Mouse (Mus musculus) embryonic facial prominence, embryonic 12.5 days (tissue): ENCODE data around the gene Sema3b. TPM values are rescaled to one million over a fixed set of nuclear protein-coding genes. Genes with fewer than 3 reads are reported as not detected.

Experiments used
- ATAC-seq: fragments of 200-750 bp; cut with Nextera tagmentation; 2 replicates; pipeline ENCODE4 v1.8.0; 2017; ENCODE audit not compliant: insufficient number of reproducible peaks, insufficient read depth, low FRiP score, low TSS enrichment
- H3K27ac ChIP-seq: fragments of 300-500 bp; sonication (generic); 2 replicates; pipeline ENCODE4 v1.5.1; 2016; ENCODE audit warnings: mild to moderate bottlenecking
- H3K27me3 ChIP-seq: fragments of 300-500 bp; sonication (generic); 2 replicates; pipeline ENCODE4 v1.6.1; 2016; ENCODE audit warnings: mild to moderate bottlenecking, moderate library complexity
- H3K36me3 ChIP-seq: fragments of 300-500 bp; sonication (generic); 2 replicates; pipeline ENCODE4 v1.6.1; 2016; ENCODE audit warnings: mild to moderate bottlenecking
- H3K4me1 ChIP-seq: fragments of 300-500 bp; sonication (generic); 2 replicates; pipeline ENCODE4 v1.6.1; 2016
- H3K4me2 ChIP-seq: fragments of 300-500 bp; sonication (generic); replicated peaks from 2 replicates; pipeline ENCODE4 v1.6.1; 2016; ENCODE audit warnings: mild to moderate bottlenecking, moderate library complexity
- H3K4me3 ChIP-seq: fragments of 300-500 bp; sonication (generic); 2 replicates; pipeline ENCODE4 v1.5.1; 2016; ENCODE audit warnings: mild to moderate bottlenecking
- H3K9ac ChIP-seq: fragments of 300-500 bp; sonication (generic); 2 replicates; pipeline ENCODE4 v1.6.1; 2016; ENCODE audit warnings: mild to moderate bottlenecking, moderate library complexity
- H3K9me3 ChIP-seq: fragments of 300-500 bp; sonication (generic); 2 replicates; pipeline ENCODE4 v1.6.1; 2016; ENCODE audit warnings: mild to moderate bottlenecking, moderate library complexity
- WGBS: fragments of 180-500 bp; shearing (Covaris S2); methylation state at CpG from one replicate; pipeline ENCODE4 v1.1.7; 2016; 5-methylcytosine and 5-hydroxymethylcytosine counted together
- polyA plus RNA-seq: library from polyadenylated mRNA; unstranded; fragments of >200 nt; fragmentation: Nextera tagmentation; extraction: Ambion mirVana; gene quantifications from 2 replicates; pipeline ENCODE4 v1.2.1, GENCODE M21; 2016

The Sema3b gene
- polyA plus RNA-seq, 1 experiment from 2014 or later: 6.9 TPM

DNA sequence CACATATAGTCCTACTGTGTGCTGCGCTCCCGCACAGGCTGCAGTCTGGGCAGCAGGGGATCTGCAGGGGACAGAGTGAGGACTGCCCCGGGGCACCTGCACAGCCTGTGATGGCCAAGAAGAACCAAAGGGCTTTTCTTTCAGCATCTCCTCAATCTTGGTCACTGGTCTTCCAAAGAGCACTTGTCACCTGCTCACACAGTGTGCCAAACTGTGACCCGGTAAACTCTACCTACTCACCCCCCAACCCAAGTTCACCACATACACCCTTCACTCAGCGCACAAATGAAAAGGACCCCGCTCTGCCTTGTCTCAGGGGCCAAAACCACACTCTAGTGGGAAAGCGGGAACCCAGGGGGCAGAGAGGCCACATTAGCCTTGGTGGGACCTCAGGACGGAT is 22.8 kb upstream of the Sema3b start:
- Histone ChIP-seq H3K36me3 (peaks cover 7% of the 10 kb centered on the region; the same call in 1 of the 2 replicates), H3K4me1 (peaks cover 84% of the 10 kb centered on the region), H3K4me3 (0 out of 2 replicates have a peak overlapping the region, but pooled peaks have one; percentile 81), H3K9me3 (no peaks in the 10 kb centered on the region), H3K9ac (no peak overlapping the region), H3K27ac (peak overlapping the region; percentile 90), H3K27me3 (no peaks in the 10 kb centered on the region), H3K4me2 (peak overlapping the region; percentile 95; the same call in 1 of the 2 replicates)
- ATAC-seq: no peak
- WGBS: 88% methylated on average over 8 of the region's 8 CpGs

DNA sequence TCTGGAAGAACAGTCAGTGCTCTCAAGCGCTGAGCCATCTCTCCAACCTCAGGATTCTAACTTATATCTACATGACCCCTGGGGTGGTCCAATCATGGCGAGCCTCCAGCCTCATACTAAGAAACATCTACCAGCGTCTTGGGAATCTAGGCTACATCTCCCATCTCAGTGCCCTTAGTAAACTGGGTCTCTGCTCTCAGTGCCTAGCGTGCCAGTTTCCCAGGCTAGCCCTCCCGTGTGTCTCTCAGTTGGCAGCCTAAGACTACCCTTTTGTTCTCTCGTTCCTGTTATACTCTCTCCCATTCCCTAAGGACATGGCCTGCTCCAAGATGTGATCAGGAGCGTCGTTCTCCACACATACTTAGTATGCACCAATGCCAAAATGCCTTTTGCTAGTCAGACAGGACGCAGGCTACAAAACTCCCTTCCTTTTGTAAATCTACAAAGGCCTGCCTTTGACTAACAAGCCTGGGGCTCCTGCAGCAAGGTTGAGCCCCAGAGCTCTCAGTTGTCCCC is 22.3 kb upstream of the Sema3b start:
- peaks cover 7% of the 10 kb centered on the region; the same call in 1 of the 2 replicates for H3K36me3 ChIP-seq
- 58% methylated on average over 9 of the region's 9 CpGs for WGBS
- ATAC-seq: no peak

GRCm38 (mm10) chr9:107630576-107630975 is 21.5 kb upstream of the Sema3b start:
- Histone ChIP-seq H3K27ac (peak overlapping the region; percentile 94), H3K36me3 (peaks cover 8% of the 10 kb centered on the region), H3K27me3 (no peaks in the 10 kb centered on the region), H3K9ac (0 out of 2 replicates have a peak overlapping the region, but pooled peaks have one; percentile 34), H3K4me3 (0 out of 2 replicates have a peak overlapping the region, but pooled peaks have one; percentile 7), H3K9me3 (no peaks in the 10 kb centered on the region), H3K4me1 (peaks cover 83% of the 10 kb centered on the region), H3K4me2 (peak overlapping the region; percentile 45)
- no peak for ATAC-seq
- WGBS: 3% methylated on average over 4 of the region's 4 CpGs

More for the DNA sequence above, 22.3 kb upstream of the Sema3b start:
- Histone ChIP-seq H3K4me1 (peaks cover 85% of the 10 kb centered on the region), H3K27me3 (no peaks in the 10 kb centered on the region), H3K9me3 (no peaks in the 10 kb centered on the region), H3K9ac (no peak overlapping the region), H3K27ac (peak overlapping the region; percentile 94), H3K4me2 (0 out of 2 replicates have a peak overlapping the region, but pooled peaks have one; percentile 95), H3K4me3 (no peak overlapping the region)

DNA sequence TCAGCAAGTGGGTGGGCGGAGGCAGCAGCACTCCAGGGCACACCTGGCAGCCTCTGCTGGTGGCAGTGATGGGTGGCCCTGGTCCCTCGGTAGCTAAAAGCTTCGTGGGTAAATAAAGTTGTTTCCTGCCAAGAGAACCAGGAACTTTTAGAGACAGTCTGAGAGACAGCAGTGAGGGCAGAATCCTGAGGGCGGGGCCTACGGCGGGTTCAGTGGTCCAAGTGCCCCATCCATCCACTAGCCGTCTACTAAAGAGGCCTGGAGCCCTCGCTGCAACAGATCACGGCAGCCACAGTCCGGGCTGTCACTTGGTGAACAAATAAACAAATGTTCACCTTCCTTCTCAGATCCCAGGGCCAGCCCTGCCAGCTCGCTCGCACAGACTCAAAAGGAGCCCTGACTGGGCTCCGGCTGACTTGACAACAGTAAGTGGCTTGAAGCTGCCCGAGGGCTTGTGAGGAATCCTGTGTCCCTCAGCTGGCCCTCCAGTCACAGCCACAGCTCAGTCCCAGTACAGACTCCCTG is 20.9 kb upstream of the Sema3b start:
- Histone ChIP-seq H3K4me2 (peak overlapping the region; percentile 45), H3K27me3 (no peaks in the 10 kb centered on the region), H3K4me1 (peaks cover 82% of the 10 kb centered on the region), H3K36me3 (peaks cover 14% of the 10 kb centered on the region), H3K27ac (peak overlapping the region; percentile 94), H3K9ac (peak overlapping the region; percentile 34; the same call in 1 of the 2 replicates), H3K4me3 (peak overlapping the region; percentile 7; the same call in 1 of the 2 replicates), H3K9me3 (no peaks in the 10 kb centered on the region)
- no peak for ATAC-seq
- 12% methylated on average over 14 of the region's 14 CpGs for WGBS

DNA sequence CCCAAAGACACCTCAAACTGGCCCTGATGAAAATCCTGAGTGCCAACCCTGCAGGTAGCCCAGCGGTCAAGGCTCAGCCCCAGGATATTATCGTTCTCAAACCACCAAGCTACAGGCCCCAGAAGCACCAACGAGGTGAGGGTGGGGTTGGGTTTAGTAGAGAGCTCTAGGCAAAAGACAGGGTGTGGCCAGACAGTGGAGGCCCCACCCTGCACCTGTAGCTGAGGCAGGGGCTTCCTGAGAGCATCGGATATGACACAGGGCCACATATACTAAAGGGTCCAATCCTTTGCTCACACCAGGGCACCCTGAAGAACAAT is 20.3 kb upstream of the Sema3b start:
- Histone ChIP-seq H3K4me2 (peak overlapping the region; percentile 14; the same call in 1 of the 2 replicates), H3K27me3 (no peaks in the 10 kb centered on the region), H3K4me3 (no peak overlapping the region), H3K9ac (peak overlapping the region; percentile 34), H3K27ac (peak overlapping the region; percentile 94), H3K4me1 (peaks cover 80% of the 10 kb centered on the region), H3K36me3 (peaks cover 19% of the 10 kb centered on the region), H3K9me3 (no peaks in the 10 kb centered on the region)
- 43% methylated on average over 4 of the region's 4 CpGs for WGBS
- ATAC-seq: no peak

GRCm38 (mm10) chr9:107628721-107629410 is 19.8 kb upstream of the Sema3b start:
- Histone ChIP-seq H3K4me3 (no peak overlapping the region), H3K27me3 (no peaks in the 10 kb centered on the region), H3K4me2 (peak overlapping the region; percentile 14; the same call in 1 of the 2 replicates), H3K4me1 (peaks cover 75% of the 10 kb centered on the region), H3K9me3 (no peaks in the 10 kb centered on the region), H3K27ac (peak overlapping the region; percentile 94), H3K36me3 (peaks cover 24% of the 10 kb centered on the region), H3K9ac (peak overlapping the region; percentile 34)
- 45% methylated on average over 13 of the region's 15 CpGs for WGBS
- ATAC-seq: no peak

- peak overlapping the region; percentile 40 for H3K4me2 ChIP-seq
- H3K9ac ChIP-seq: peak overlapping the region; percentile 58
- ATAC-seq: no peak
- H3K36me3 ChIP-seq: peaks cover 29% of the 10 kb centered on the region
- H3K4me3 ChIP-seq: no peak overlapping the region
- H3K27ac ChIP-seq: peak overlapping the region; percentile 94
- 42% methylated on average over 20 of the region's 20 CpGs for WGBS
- H3K27me3 ChIP-seq: no peaks in the 10 kb centered on the region
- H3K4me1 ChIP-seq: peaks cover 67% of the 10 kb centered on the region
- H3K9me3 ChIP-seq: no peaks in the 10 kb centered on the region
These were observed 18.6 kb upstream of the Sema3b start for GRCm38 (mm10) chr9:107627387-107628255.

DNA sequence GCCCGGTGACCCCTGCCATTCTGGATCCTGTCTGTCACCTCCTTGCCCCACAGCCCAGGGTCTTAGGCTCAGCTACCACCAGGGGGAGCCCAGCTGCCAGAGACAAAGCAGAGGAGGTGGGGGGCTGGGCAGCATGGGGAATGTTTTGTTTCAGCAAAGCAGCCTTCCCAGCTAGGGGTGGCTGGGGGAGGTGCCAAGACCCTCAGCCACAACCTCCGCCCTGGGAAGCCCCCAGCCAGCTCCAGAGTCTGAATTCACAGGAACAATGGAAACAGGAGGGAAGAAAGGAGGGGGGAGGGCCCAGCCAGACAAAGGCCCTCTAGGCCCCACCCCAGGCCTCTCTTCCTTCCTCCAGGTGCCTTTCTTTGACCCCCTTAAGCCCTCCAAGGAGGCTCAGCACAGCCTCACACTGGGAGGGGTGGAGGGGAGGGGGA is 17.8 kb upstream of the Sema3b start:
- H3K36me3 ChIP-seq: peaks cover 35% of the 10 kb centered on the region

GRCm38 (mm10) chr9:107626158-107626843 is 17.3 kb upstream of the Sema3b start:
- ATAC-seq: peak; percentile 42
- H3K36me3 ChIP-seq: peaks cover 37% of the 10 kb centered on the region
- no peaks in the 10 kb centered on the region for H3K27me3 ChIP-seq
- peak overlapping the region; percentile 40 for H3K4me2 ChIP-seq
- H3K4me1 ChIP-seq: peaks cover 54% of the 10 kb centered on the region
- 40% methylated on average over 15 of the region's 15 CpGs for WGBS
- H3K4me3 ChIP-seq: peak overlapping the region; percentile 6
- peak overlapping the region; percentile 41; the same call in 1 of the 2 replicates for H3K9ac ChIP-seq
- H3K27ac ChIP-seq: peak overlapping the region; percentile 94
- no peaks in the 10 kb centered on the region for H3K9me3 ChIP-seq

More for the DNA sequence above, 17.8 kb upstream of the Sema3b start:
- Histone ChIP-seq H3K9me3 (no peaks in the 10 kb centered on the region), H3K9ac (peak overlapping the region; percentile 58), H3K4me2 (peak overlapping the region; percentile 40), H3K4me3 (0 out of 2 replicates have a peak overlapping the region, but pooled peaks have one; percentile 6), H3K27ac (peak overlapping the region; percentile 94), H3K27me3 (no peaks in the 10 kb centered on the region), H3K4me1 (peaks cover 59% of the 10 kb centered on the region)
- WGBS: 4% methylated on average over 2 of the region's 2 CpGs
- peak; percentile 64 for ATAC-seq

DNA sequence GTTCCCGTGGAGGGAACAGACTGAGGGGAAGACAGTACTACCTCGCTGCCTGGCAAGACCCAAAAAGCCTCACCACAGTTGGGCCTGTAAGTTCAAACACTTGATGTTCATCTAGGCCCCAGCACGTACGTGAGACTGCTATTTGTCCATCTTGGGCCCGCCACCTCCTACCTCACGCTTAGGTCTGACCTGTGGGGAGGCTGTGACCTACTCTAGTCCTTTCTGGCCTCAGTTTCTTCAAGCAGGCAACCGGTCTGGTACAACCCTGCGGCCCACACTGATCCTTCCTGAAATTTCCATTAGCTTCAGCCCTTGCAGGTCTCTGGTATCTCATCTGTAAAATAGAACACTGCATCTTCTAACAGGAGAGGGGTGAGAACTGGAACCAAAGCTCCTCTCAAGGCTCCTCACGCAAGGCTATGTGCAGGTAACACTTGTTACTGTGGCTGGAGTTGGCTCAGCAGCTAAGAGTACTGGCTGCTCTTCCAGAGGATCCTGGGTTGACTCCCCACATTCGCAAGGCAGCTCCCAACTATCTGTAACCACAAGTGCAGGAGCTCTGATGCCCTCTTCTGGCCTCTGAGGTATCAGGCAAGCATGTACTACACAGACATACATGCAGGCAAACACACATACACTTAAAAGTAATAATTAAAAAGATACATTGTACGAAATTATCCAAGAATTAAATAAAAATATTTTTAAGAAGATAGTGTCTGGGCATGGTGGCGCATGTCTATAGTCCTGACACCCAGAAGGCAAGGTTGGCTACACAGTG is 16.5 kb upstream of the Sema3b start:
- WGBS: 89% methylated on average over 12 of the region's 12 CpGs
- ATAC-seq: no peak
- Histone ChIP-seq H3K36me3 (peaks cover 42% of the 10 kb centered on the region), H3K4me1 (peaks cover 46% of the 10 kb centered on the region), H3K9ac (no peak overlapping the region; the same call in 1 of the 2 replicates), H3K27me3 (no peaks in the 10 kb centered on the region), H3K27ac (peak overlapping the region; percentile 7; the same call in 1 of the 2 replicates), H3K4me3 (no peak overlapping the region), H3K4me2 (no peak overlapping the region), H3K9me3 (no peaks in the 10 kb centered on the region)
